Comparison of ENCODE assay signal across 12 mouse cellular contexts in genomic region chr9:68926406-68926805, GRCm38 (mm10).
"Had no signal": no experiment of that assay in that cellular context is flagged by ENCODE, and none has a peak within 500 bp of the region (broad histone marks: within the 10 kb centered on the region; RNA-seq: fewer than 3 reads in every experiment).

No protein-coding gene starts in this region.

- DNase-seq: gastrocnemius, adult 2 months; gastrocnemius, postnatal 10 days; gastrocnemius, postnatal 25 days; heart, adult 18-20 months; heart, postnatal 10 days; heart, postnatal 4 days; kidney, adult 18-20 months; kidney, adult 8-10 months; kidney, postnatal 10 days; kidney, postnatal 25 days; kidney, postnatal 4 days; liver had no signal
